Mouse (Mus musculus) intestine, embryonic 14.5 days (tissue): ENCODE results near the gene Znrd1. TPM values are rescaled to one million over a fixed set of nuclear protein-coding genes. Genes with fewer than 3 reads are reported as not detected.

Experiments used
- ATAC-seq: fragments of 200-750 bp; cut with Nextera tagmentation; replicated peaks from 2 replicates; pipeline ENCODE4 v1.8.0; 2017; ENCODE audit warnings: low read depth, moderate number of reproducible peaks, moderate TSS enrichment, moderate library complexity; ENCODE audit not compliant: low FRiP score, low TSS enrichment
- DNase-seq: peaks from one replicate; pipeline ENCODE4 v3.0.0-alpha.2; 2018; ENCODE audit warnings: low spot score
- H3K27ac ChIP-seq: fragments of 300-500 bp; sonication (generic); 2 replicates; pipeline ENCODE4 v1.5.1; 2014; ENCODE audit warnings: low read depth, mild to moderate bottlenecking, control low read depth
- H3K27me3 ChIP-seq: fragments of 300-500 bp; sonication (generic); replicated peaks from 2 replicates; pipeline ENCODE4 v1.6.1; 2014; ENCODE audit warnings: low read length, control low read depth; ENCODE audit not compliant: control insufficient read depth, insufficient read depth
- H3K36me3 ChIP-seq: fragments of 300-500 bp; sonication (generic); 2 replicates; pipeline ENCODE4 v1.6.1; 2014; ENCODE audit warnings: low read length, control low read depth; ENCODE audit not compliant: control insufficient read depth, insufficient read depth
- H3K4me1 ChIP-seq: fragments of 300-500 bp; sonication (generic); replicated peaks from 2 replicates; pipeline ENCODE4 v1.6.1; 2014; ENCODE audit warnings: low read length, control low read depth, mixed read lengths; ENCODE audit not compliant: control insufficient read depth, insufficient read depth
- H3K4me2 ChIP-seq: fragments of 300-500 bp; sonication (generic); 2 replicates; pipeline ENCODE4 v1.6.1; 2014; ENCODE audit warnings: low read length
- H3K4me3 ChIP-seq: fragments of 300-500 bp; sonication (generic); 2 replicates; pipeline ENCODE4 v1.5.1; 2014; ENCODE audit warnings: low read depth, low read length, control low read depth, mixed read lengths
- H3K9ac ChIP-seq: fragments of 300-500 bp; sonication (generic); 2 replicates; pipeline ENCODE4 v1.6.1; 2014; ENCODE audit warnings: mild to moderate bottlenecking, low read length
- H3K9me3 ChIP-seq: fragments of 300-500 bp; sonication (generic); 2 replicates; pipeline ENCODE4 v1.6.1; 2016; ENCODE audit warnings: low read length, control low read depth; ENCODE audit not compliant: control insufficient read depth
- WGBS: fragments of 180-500 bp; shearing (Covaris S2); extraction: QIAGEN DNeasy Blood & Tissue Kit; methylation state at CpG from one replicate; pipeline ENCODE4 v1.1.7; 2014; 5-methylcytosine and 5-hydroxymethylcytosine counted together
- polyA plus RNA-seq: library from polyadenylated mRNA; unstranded; fragments of >200 nt; fragmentation: Nextera tagmentation; extraction: Ambion mirVana; gene quantifications from 2 replicates; pipeline ENCODE4 v1.2.1, GENCODE M21; 2014

Gene Znrd1
- polyA plus RNA-seq, 1 experiment from 2014 or later: 88.7 TPM

GRCm38 (mm10) chr17:36942391-36942790 is 16.0 kb downstream of the Znrd1 start:
- H3K27ac ChIP-seq: no peak overlapping the region
- H3K4me1 ChIP-seq: peaks cover 12% of the 10 kb centered on the region
- H3K27me3 ChIP-seq: peaks cover 46% of the 10 kb centered on the region
- 46% methylated on average over 10 of the region's 10 CpGs for WGBS
- no peak overlapping the region for H3K9ac ChIP-seq
- H3K36me3 ChIP-seq: no peaks in the 10 kb centered on the region
- peak overlapping the region; percentile 37 for H3K4me3 ChIP-seq
- DNase-seq: peak; percentile 58
- H3K4me2 ChIP-seq: peak overlapping the region; percentile 75
- H3K9me3 ChIP-seq: no peaks in the 10 kb centered on the region
- no peak for ATAC-seq

- Histone ChIP-seq H3K9me3 (no peaks in the 10 kb centered on the region), H3K27ac (no peak overlapping the region), H3K4me2 (no peak overlapping the region), H3K4me3 (no peak overlapping the region), H3K4me1 (peaks cover 6% of the 10 kb centered on the region; the same call in 1 of the 2 replicates), H3K36me3 (no peaks in the 10 kb centered on the region), H3K27me3 (peaks cover 17% of the 10 kb centered on the region), H3K9ac (no peak overlapping the region)
- DNase-seq (no peak), ATAC-seq (no peak)
- WGBS: 70% methylated on average over 2 of the region's 2 CpGs
These were observed 20.3 kb downstream of the Znrd1 start for GRCm38 (mm10) chr17:36938056-36938455.

- 78% methylated on average over 2 of the region's 2 CpGs for WGBS
- no peak overlapping the region for H3K4me2 ChIP-seq
- no peak for DNase-seq
- H3K36me3 ChIP-seq: no peaks in the 10 kb centered on the region
- no peaks in the 10 kb centered on the region for H3K4me1 ChIP-seq
- H3K4me3 ChIP-seq: no peak overlapping the region
- no peak overlapping the region for H3K9ac ChIP-seq
- no peak overlapping the region for H3K27ac ChIP-seq
- no peaks in the 10 kb centered on the region for H3K27me3 ChIP-seq
- no peaks in the 10 kb centered on the region for H3K9me3 ChIP-seq
- no peak for ATAC-seq
These were observed 26.6 kb downstream of the Znrd1 start for GRCm38 (mm10) chr17:36931806-36932205.

GRCm38 (mm10) chr17:36931130-36931529 is 27.2 kb downstream of the Znrd1 start:
- Histone ChIP-seq H3K4me1 (no peaks in the 10 kb centered on the region), H3K9ac (no peak overlapping the region), H3K4me2 (no peak overlapping the region), H3K27ac (no peak overlapping the region), H3K36me3 (no peaks in the 10 kb centered on the region), H3K9me3 (no peaks in the 10 kb centered on the region), H3K27me3 (no peaks in the 10 kb centered on the region), H3K4me3 (no peak overlapping the region)
- 73% methylated on average over 4 of the region's 4 CpGs for WGBS
- no peak for ATAC-seq
- DNase-seq: no peak

- Histone ChIP-seq H3K4me3 (no peak overlapping the region), H3K4me2 (no peak overlapping the region), H3K27me3 (no peaks in the 10 kb centered on the region), H3K9ac (no peak overlapping the region), H3K9me3 (no peaks in the 10 kb centered on the region), H3K4me1 (no peaks in the 10 kb centered on the region), H3K36me3 (no peaks in the 10 kb centered on the region), H3K27ac (no peak overlapping the region)
- 70% methylated on average over 6 of the region's 6 CpGs for WGBS
- ATAC-seq: no peak
- DNase-seq: no peak
These were observed 28.1 kb downstream of the Znrd1 start for GRCm38 (mm10) chr17:36930233-36930632.

GRCm38 (mm10) chr17:36929236-36929932 is 29.0 kb downstream of the Znrd1 start:
- H3K27ac ChIP-seq: no peak overlapping the region
- DNase-seq (no peak), ATAC-seq (no peak)
- no peak overlapping the region for H3K9ac ChIP-seq
- H3K27me3 ChIP-seq: no peaks in the 10 kb centered on the region
- no peaks in the 10 kb centered on the region for H3K4me1 ChIP-seq
- no peaks in the 10 kb centered on the region for H3K36me3 ChIP-seq
- no peaks in the 10 kb centered on the region for H3K9me3 ChIP-seq
- H3K4me3 ChIP-seq: no peak overlapping the region
- WGBS: 74% methylated on average over 12 of the region's 12 CpGs
- H3K4me2 ChIP-seq: no peak overlapping the region

GRCm38 (mm10) chr17:36927496-36928120 is 30.8 kb downstream of the Znrd1 start:
- Histone ChIP-seq H3K27me3 (no peaks in the 10 kb centered on the region), H3K4me1 (no peaks in the 10 kb centered on the region), H3K27ac (no peak overlapping the region), H3K4me3 (no peak overlapping the region), H3K9ac (no peak overlapping the region), H3K4me2 (no peak overlapping the region), H3K36me3 (no peaks in the 10 kb centered on the region), H3K9me3 (no peaks in the 10 kb centered on the region)
- WGBS: 25% methylated on average over 10 of the region's 10 CpGs
- no peak for DNase-seq
- no peak for ATAC-seq

- Histone ChIP-seq H3K4me1 (no peaks in the 10 kb centered on the region), H3K36me3 (no peaks in the 10 kb centered on the region), H3K27me3 (no peaks in the 10 kb centered on the region), H3K9ac (no peak overlapping the region), H3K9me3 (no peaks in the 10 kb centered on the region), H3K4me3 (no peak overlapping the region), H3K27ac (no peak overlapping the region), H3K4me2 (no peak overlapping the region)
- 61% methylated on average over 4 of the region's 4 CpGs for WGBS
- ATAC-seq (no peak), DNase-seq (no peak)
These were observed 34.9 kb downstream of the Znrd1 start for GRCm38 (mm10) chr17:36923491-36923890.

- Histone ChIP-seq H3K27ac (no peak overlapping the region), H3K36me3 (no peaks in the 10 kb centered on the region), H3K9ac (no peak overlapping the region), H3K4me3 (no peak overlapping the region), H3K4me1 (no peaks in the 10 kb centered on the region), H3K9me3 (no peaks in the 10 kb centered on the region), H3K27me3 (no peaks in the 10 kb centered on the region), H3K4me2 (no peak overlapping the region)
- no peak for ATAC-seq
- DNase-seq: no peak
- 81% methylated on average over 4 of the region's 4 CpGs for WGBS
These were observed 35.6 kb downstream of the Znrd1 start for GRCm38 (mm10) chr17:36922715-36923114.
